Mouse (Mus musculus): ENCODE measurements around the gene Mapk1ip1. TPM values are rescaled to one million over a fixed set of nuclear protein-coding genes. Genes with fewer than 3 reads are reported as not detected.

Gene Mapk1ip1
- polyA plus RNA-seq, 1 experiment from 2014 or later: 33.2 TPM

DNA sequence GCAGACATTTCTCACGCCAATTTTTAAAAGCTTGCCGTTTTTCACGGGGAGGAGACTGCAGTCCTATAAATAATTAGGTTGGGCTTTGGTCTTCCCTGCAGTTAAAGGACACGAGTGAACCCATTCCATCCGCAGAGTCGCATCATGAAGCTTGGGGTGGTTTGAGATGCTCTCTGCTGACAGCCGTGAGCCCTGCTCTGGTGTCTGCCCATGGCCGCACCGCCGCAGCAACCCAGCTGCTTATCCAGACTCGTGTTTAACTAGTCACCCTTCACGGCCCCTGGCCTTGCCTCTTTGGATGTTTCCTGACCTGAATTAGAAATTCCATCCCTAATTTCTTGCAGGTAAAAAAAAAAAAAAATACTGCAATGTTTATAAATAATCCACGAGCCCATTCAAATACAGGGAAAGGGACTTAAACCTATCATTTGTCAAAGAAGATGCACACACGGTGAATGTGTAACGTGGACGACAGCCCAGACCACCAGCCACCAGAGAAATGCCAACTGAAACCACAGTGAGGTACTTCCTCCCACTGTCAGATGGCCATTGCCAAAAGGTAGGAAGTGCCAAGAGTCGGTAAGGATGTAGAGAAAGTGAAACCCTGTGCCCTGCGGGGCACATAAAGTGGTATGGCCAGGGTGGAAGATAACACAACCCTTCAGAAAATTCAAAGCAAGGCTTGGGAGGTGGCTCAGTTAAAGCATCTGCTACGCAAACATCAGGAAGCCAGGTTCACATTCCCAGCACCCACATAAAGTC is 20.9 kb downstream of the Mapk1ip1 start:
- Histone ChIP-seq H3K4me3 (no peak overlapping the region), H3K4me2 (no peak overlapping the region), H3K27ac (no peak overlapping the region), H3K27me3 (replicated peaks) (no peaks in the 10 kb centered on the region), H3K9ac (no peak overlapping the region), H3K36me3 (replicated peaks) (no peaks in the 10 kb centered on the region), H3K4me1 (no peaks in the 10 kb centered on the region), H3K9me3 (no peaks in the 10 kb centered on the region)
- no peak for ATAC-seq (replicated peaks)
- 82% methylated on average over 19 of the region's 19 CpGs for WGBS

DNA sequence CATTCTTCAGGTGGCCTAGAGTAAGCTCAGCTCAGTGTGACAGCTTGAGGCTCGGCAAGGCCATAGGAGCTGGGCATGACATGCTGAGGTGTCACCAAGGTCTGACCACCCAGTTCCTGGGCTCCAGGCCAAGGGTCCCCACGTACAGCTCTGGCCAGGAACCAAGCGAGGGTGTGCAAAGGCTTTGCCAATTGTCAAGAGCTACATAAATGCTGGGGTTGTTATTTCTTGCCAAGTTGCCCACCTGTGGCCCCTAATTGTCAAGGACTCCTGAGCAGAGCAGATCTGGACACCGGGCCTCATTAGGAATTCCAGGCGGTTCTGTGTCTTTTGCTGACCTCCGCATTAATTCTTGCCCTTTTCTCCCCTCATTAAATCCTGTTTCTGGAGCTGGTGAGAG is 21.6 kb downstream of the Mapk1ip1 start:
- 64% methylated on average over 6 of the region's 6 CpGs for WGBS
- H3K4me1 ChIP-seq: no peaks in the 10 kb centered on the region

DNA sequence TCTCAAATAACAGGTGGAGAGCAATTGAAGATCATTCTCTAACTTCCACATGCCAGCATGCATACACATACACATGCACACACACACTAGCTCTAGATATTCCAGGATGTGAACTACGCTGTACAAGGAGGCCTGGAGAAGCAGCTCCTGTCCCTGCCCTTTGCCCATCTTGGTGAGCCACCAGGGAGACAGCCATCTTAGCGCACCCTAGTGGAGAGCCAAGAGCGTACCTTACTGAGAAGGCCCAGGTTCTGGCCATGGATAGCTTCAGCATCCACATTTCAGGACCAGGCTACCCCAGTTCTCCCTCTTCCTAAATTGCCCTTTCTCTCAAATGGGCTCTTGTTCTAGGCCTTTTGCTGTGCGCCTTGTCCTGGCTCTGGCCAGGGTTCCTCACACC is 27.8 kb downstream of the Mapk1ip1 start:
- no peak overlapping the region for H3K9ac ChIP-seq
- no peaks in the 10 kb centered on the region for H3K27me3 ChIP-seq (replicated peaks)
- 52% methylated on average over 4 of the region's 4 CpGs for WGBS
- no peak overlapping the region for H3K27ac ChIP-seq
- no peaks in the 10 kb centered on the region for H3K9me3 ChIP-seq
- ATAC-seq (replicated peaks): no peak
- H3K36me3 ChIP-seq (replicated peaks): no peaks in the 10 kb centered on the region
- peaks cover 2% of the 10 kb centered on the region; the same call in 1 of the 2 replicates for H3K4me1 ChIP-seq
- H3K4me3 ChIP-seq: no peak overlapping the region
- no peak overlapping the region for H3K4me2 ChIP-seq

More for the DNA sequence above, 21.6 kb downstream of the Mapk1ip1 start:
- no peaks in the 10 kb centered on the region for H3K36me3 ChIP-seq (replicated peaks)
- no peak for ATAC-seq (replicated peaks)
- H3K4me3 ChIP-seq: no peak overlapping the region
- no peaks in the 10 kb centered on the region for H3K9me3 ChIP-seq
- H3K27me3 ChIP-seq (replicated peaks): no peaks in the 10 kb centered on the region
- no peak overlapping the region for H3K27ac ChIP-seq
- H3K9ac ChIP-seq: no peak overlapping the region
- no peak overlapping the region for H3K4me2 ChIP-seq

DNA sequence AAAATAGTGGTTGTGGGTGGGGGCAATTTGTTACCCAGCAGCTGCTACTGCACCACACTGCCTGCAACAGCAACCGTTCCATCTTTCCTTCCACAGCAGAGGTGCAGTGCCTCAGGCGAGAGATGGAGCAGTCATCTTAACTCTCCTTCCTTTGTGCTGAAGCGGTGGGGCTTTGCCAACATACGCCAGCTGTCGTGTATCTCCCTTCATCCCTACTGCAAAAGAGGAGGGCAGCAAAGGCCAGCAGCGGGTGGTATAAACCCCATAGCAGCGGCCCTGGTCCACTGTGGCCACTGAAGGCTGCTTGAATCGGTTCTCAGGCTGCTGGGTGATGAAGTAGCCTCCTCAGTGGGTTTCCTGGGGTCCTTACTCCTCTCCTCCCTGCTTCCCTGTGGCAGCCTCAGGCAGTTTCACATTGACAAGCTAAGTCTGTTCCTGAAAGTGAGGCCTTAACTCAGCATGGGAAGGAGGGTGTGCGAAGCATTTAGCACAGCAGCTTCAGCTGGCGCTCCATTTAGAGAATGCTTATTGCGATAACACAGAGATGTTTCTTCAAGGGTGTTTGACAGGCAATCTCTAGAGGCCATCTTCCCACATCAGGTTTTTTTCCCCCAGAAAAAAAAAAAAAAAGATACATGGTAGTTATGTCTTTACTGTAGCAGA is 32.7 kb downstream of the Mapk1ip1 start:
- Histone ChIP-seq H3K27ac (peak overlapping the region; percentile 47; the same call in 1 of the 2 replicates), H3K9ac (no peak overlapping the region)

DNA sequence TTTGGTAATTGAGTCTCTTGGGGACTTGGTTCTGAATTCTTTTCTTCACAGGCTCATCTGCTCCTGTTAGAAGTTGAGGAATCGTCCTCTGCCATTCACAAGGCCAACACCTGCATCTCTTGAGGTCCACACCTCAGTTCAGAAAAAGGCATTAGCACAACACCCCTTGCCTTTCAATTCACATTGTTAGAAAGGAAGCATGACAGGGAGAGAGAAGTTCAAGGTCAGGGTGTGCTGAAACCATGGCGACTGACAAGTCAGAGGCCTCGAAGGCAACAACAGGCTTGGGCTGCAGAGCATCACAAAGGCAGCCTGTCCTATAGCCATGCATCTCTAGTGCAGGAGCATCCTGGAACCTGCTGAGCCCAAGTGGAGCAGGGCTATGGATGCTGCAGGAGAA is 38.9 kb downstream of the Mapk1ip1 start:
- H3K9ac ChIP-seq: no peak overlapping the region
- no peak overlapping the region for H3K4me2 ChIP-seq
- H3K36me3 ChIP-seq (replicated peaks): no peaks in the 10 kb centered on the region
- H3K27ac ChIP-seq: no peak overlapping the region
- no peak for ATAC-seq (replicated peaks)
- H3K9me3 ChIP-seq: no peaks in the 10 kb centered on the region
- no peak overlapping the region for H3K4me3 ChIP-seq
- H3K27me3 ChIP-seq (replicated peaks): no peaks in the 10 kb centered on the region; the same call in 1 of the 2 replicates
- H3K4me1 ChIP-seq: no peaks in the 10 kb centered on the region
- WGBS: 84% methylated on average over 3 of the region's 3 CpGs

More for the DNA sequence above, 32.7 kb downstream of the Mapk1ip1 start:
- no peak for ATAC-seq (replicated peaks)
- H3K9me3 ChIP-seq: no peaks in the 10 kb centered on the region
- H3K4me3 ChIP-seq: no peak overlapping the region
- H3K36me3 ChIP-seq (replicated peaks): no peaks in the 10 kb centered on the region
- 59% methylated on average over 11 of the region's 11 CpGs for WGBS
- H3K4me1 ChIP-seq: peaks cover 6% of the 10 kb centered on the region; the same call in 1 of the 2 replicates
- H3K27me3 ChIP-seq (replicated peaks): no peaks in the 10 kb centered on the region; the same call in 1 of the 2 replicates
- H3K4me2 ChIP-seq: no peak overlapping the region

DNA sequence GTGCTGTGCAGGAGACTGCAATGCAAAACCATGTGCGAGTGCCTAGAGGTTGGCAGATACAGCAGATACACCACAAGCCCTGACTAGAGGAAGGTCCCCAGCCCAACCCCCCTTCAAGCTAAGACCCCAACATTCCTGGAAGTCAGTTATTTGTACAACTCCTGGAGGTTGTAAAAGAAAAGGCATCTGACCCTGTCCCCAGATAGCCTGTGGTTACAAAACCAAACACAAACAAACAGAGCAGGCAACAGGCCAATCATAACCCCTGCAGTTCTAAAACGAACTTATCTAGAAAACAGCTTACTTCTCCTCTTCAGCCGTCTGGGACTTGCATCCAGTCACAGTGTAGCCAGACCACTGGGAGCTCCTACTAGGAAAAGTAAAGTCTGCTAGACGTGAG is 42.7 kb downstream of the Mapk1ip1 start:
- no peaks in the 10 kb centered on the region for H3K9me3 ChIP-seq
- H3K27me3 ChIP-seq (replicated peaks): no peaks in the 10 kb centered on the region
- no peaks in the 10 kb centered on the region for H3K4me1 ChIP-seq
- H3K9ac ChIP-seq: no peak overlapping the region
- no peaks in the 10 kb centered on the region for H3K36me3 ChIP-seq (replicated peaks)
- no peak overlapping the region for H3K4me2 ChIP-seq
- WGBS: 60% methylated on average over 4 of the region's 4 CpGs
- H3K4me3 ChIP-seq: no peak overlapping the region
- ATAC-seq (replicated peaks): no peak
- no peak overlapping the region for H3K27ac ChIP-seq

DNA sequence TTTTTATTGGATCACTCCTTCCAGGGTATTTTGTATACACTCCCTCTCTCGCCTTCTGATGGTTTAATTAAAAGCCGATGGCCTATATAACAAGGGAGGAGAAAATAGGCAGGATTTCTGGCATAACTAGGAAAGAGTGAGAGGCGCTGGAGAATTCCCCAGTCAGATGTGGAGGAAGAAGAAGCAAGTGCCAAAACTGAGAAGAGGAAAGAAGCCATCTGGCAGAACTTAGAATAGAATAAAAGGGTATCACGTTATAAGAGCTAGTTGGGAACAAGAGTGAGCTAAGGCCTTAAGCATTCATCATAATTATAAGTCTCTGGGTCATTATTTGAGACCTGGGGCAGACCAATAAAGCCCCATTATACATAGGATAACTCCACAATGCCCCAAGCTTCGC is 58.0 kb downstream of the Mapk1ip1 start:
- Histone ChIP-seq H3K27me3 (replicated peaks) (no peaks in the 10 kb centered on the region), H3K4me2 (no peak overlapping the region), H3K4me1 (no peaks in the 10 kb centered on the region), H3K9ac (no peak overlapping the region), H3K27ac (no peak overlapping the region), H3K9me3 (no peaks in the 10 kb centered on the region), H3K36me3 (replicated peaks) (no peaks in the 10 kb centered on the region), H3K4me3 (no peak overlapping the region)
- WGBS: 80% methylated on average over 5 of the region's 5 CpGs
- ATAC-seq (replicated peaks): no peak

Other genes starting within 250 kb of the Mapk1ip1 start
- gene Ppp2r2d, start 194 bp downstream of the Mapk1ip1 start, polyA plus RNA-seq (2015; fragmentation: Nextera tagmentation; extraction: Ambion mirVana): 87.4 and 87.5 TPM in 2 replicates
- 85.5 and 87.5 TPM in 2 replicates for gene Bnip3, start 63.2 kb upstream of the Mapk1ip1 start, polyA plus RNA-seq (2015; fragmentation: Nextera tagmentation; extraction: Ambion mirVana)
- gene Jakmip3, start 94.5 kb upstream of the Mapk1ip1 start, polyA plus RNA-seq (2015; fragmentation: Nextera tagmentation; extraction: Ambion mirVana): 8.7 and 11.1 TPM in 2 replicates
- gene Dpysl4, start 239.7 kb upstream of the Mapk1ip1 start, polyA plus RNA-seq (2015; fragmentation: Nextera tagmentation; extraction: Ambion mirVana): 186 and 190 TPM in 2 replicates

Measured in midbrain, embryonic 15.5 days (tissue).